Mouse (Mus musculus) hindbrain, embryonic 14.5 days (tissue): Measurements from ENCODE around the gene Cacnb3. TPM values are rescaled to one million over a fixed set of nuclear protein-coding genes. Genes with fewer than 3 reads are reported as not detected.

ENCODE experiments used
- ATAC-seq: fragments of 200-750 bp; cut with Nextera tagmentation; 2 replicates; pipeline ENCODE4 v1.8.0; 2017; ENCODE audit warnings: moderate number of reproducible peaks, mild to moderate bottlenecking, moderate TSS enrichment, moderate library complexity; ENCODE audit not compliant: low FRiP score
- DNase-seq: peaks from one replicate; pipeline ENCODE4 v3.0.0-alpha.2; 2015; ENCODE audit warnings: low spot score
- H3K27ac ChIP-seq: fragments of 300-500 bp; sonication (generic); 2 replicates; pipeline ENCODE4 v1.5.1; 2014; ENCODE audit warnings: mild to moderate bottlenecking, moderate library complexity
- H3K27me3 ChIP-seq: fragments of 300-500 bp; sonication (generic); 2 replicates; pipeline ENCODE4 v1.6.1; 2014; ENCODE audit warnings: mild to moderate bottlenecking, low read length, mixed read lengths; ENCODE audit not compliant: control insufficient read depth, insufficient read depth
- H3K36me3 ChIP-seq: fragments of 300-500 bp; sonication (generic); replicated peaks from 2 replicates; pipeline ENCODE4 v1.6.1; 2014; ENCODE audit not compliant: control insufficient read depth, insufficient read depth
- H3K4me1 ChIP-seq: fragments of 300-500 bp; sonication (generic); replicated peaks from 2 replicates; pipeline ENCODE4 v1.6.1; 2014; ENCODE audit warnings: antibody characterized with exemption, low read length, mixed read lengths; ENCODE audit not compliant: control insufficient read depth, insufficient read depth
- H3K4me2 ChIP-seq: fragments of 300-500 bp; sonication (generic); replicated peaks from 2 replicates; pipeline ENCODE4 v1.6.1; 2014; ENCODE audit warnings: mild to moderate bottlenecking, moderate library complexity
- H3K4me3 ChIP-seq: fragments of 300-500 bp; sonication (generic); replicated peaks from 2 replicates; pipeline ENCODE4 v1.5.1; 2014; ENCODE audit warnings: mild to moderate bottlenecking, low read length
- H3K9ac ChIP-seq: fragments of 300-500 bp; sonication (generic); 2 replicates; pipeline ENCODE4 v1.6.1; 2014
- H3K9me3 ChIP-seq: fragments of 300-500 bp; sonication (generic); 2 replicates; pipeline ENCODE4 v1.6.1; 2016; ENCODE audit warnings: low read length; ENCODE audit not compliant: control insufficient read depth
- WGBS: fragments of 180-500 bp; shearing (Covaris S2); extraction: QIAGEN DNeasy Blood & Tissue Kit; methylation state at CpG from one replicate; pipeline ENCODE4 v1.1.7; 2014; 5-methylcytosine and 5-hydroxymethylcytosine counted together
- polyA plus RNA-seq: library from polyadenylated mRNA; unstranded; fragments of >200 nt; fragmentation: Nextera tagmentation; extraction: Ambion mirVana; gene quantifications from 2 replicates; pipeline ENCODE4 v1.2.1, GENCODE M21; 2014

Gene Cacnb3
- polyA plus RNA-seq, 1 experiment from 2014 or later, result 98.3 TPM

DNA sequence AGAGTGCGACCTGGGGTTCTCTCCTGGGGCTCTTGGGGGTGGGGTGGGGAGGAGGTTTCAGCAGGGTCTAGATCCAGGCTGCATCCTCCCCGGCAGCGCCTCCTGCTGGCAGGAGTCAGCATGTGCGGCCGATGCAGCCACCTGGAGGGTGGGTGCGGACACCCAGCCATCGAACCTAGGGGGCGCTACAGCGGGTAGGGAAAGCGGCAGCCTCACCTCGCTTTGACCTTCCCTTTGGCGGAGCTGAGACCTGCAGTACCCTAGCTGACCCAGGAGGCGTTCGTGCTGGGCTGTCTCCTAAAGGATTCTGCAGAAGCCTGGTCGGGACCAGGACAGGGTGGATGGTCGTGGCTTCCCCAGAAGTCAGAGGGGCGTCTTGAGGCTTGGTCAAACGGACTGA is 853 bp downstream of the Cacnb3 start:
- peak; percentile 78 for DNase-seq
- H3K27me3 ChIP-seq, result no peaks in the 10 kb centered on the region
- peak overlapping the region; percentile 93 for H3K27ac ChIP-seq
- H3K9ac ChIP-seq, result peak overlapping the region; percentile 81
- ATAC-seq, result 0 out of 2 replicates have a peak, but pooled peaks have one; percentile 10
- H3K4me2 ChIP-seq, result peak overlapping the region; percentile 68
- H3K9me3 ChIP-seq, result no peaks in the 10 kb centered on the region
- no peaks in the 10 kb centered on the region for H3K36me3 ChIP-seq
- peak overlapping the region; percentile 58 for H3K4me3 ChIP-seq
- WGBS, result 0% methylated on average over 16 of the region's 18 CpGs
- peaks cover 41% of the 10 kb centered on the region for H3K4me1 ChIP-seq

- ATAC-seq, result peak; percentile 32
- Histone ChIP-seq H3K9me3 (no peaks in the 10 kb centered on the region), H3K9ac (peak overlapping the region; percentile 81), H3K4me2 (peak overlapping the region; percentile 68), H3K27ac (peak overlapping the region; percentile 93), H3K4me1 (peaks cover 48% of the 10 kb centered on the region), H3K36me3 (no peaks in the 10 kb centered on the region), H3K4me3 (peak overlapping the region; percentile 58), H3K27me3 (no peaks in the 10 kb centered on the region)
- WGBS, result under 1% methylated on average over 25 of the region's 25 CpGs
- DNase-seq, result peak; percentile 62
These were observed 1.6 kb downstream of the Cacnb3 start for GRCm38 (mm10) chr15:98632107-98632744.

DNA sequence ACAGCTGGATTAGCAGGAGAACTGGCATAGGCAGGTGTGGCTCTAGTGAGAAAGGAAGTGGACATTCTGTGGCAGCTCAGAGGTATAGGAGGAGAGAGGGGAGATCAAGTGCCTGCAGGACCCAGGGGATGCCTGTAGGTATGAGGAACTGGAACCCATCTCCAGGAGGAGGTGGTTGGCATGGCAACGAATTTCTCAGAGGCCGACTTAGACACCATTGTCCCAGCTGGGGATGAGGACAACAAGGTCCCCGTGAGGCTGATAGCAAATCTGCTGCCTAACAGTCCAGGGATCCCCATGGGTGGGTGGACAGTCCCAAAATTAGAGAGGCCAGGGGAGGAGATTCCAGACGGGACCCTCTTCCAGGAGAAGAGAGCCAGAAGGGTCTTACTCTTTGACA is 2.3 kb downstream of the Cacnb3 start:
- no peak for DNase-seq
- Histone ChIP-seq H3K4me1 (peaks cover 53% of the 10 kb centered on the region), H3K27ac (peak overlapping the region; percentile 93), H3K27me3 (no peaks in the 10 kb centered on the region), H3K4me2 (peak overlapping the region; percentile 68), H3K36me3 (no peaks in the 10 kb centered on the region), H3K4me3 (peak overlapping the region; percentile 58), H3K9me3 (no peaks in the 10 kb centered on the region), H3K9ac (peak overlapping the region; percentile 81)
- WGBS, result 0% methylated on average over 4 of the region's 4 CpGs
- ATAC-seq, result no peak

GRCm38 (mm10) chr15:98633822-98634470 is 3.3 kb downstream of the Cacnb3 start:
- Histone ChIP-seq H3K4me2 (peak overlapping the region; percentile 68), H3K4me3 (peak overlapping the region; percentile 58), H3K9ac (peak overlapping the region; percentile 81), H3K27me3 (no peaks in the 10 kb centered on the region), H3K9me3 (no peaks in the 10 kb centered on the region), H3K27ac (peak overlapping the region; percentile 93), H3K4me1 (peaks cover 42% of the 10 kb centered on the region), H3K36me3 (no peaks in the 10 kb centered on the region)
- under 1% methylated on average over 25 of the region's 25 CpGs for WGBS
- no peak for DNase-seq
- ATAC-seq, result peak; percentile 8; the same call in 1 of the 2 replicates

- H3K4me1 ChIP-seq, result peaks cover 37% of the 10 kb centered on the region
- under 1% methylated on average over 41 of the region's 65 CpGs for WGBS
These were observed 4.0 kb downstream of the Cacnb3 start for GRCm38 (mm10) chr15:98634541-98635081.

DNA sequence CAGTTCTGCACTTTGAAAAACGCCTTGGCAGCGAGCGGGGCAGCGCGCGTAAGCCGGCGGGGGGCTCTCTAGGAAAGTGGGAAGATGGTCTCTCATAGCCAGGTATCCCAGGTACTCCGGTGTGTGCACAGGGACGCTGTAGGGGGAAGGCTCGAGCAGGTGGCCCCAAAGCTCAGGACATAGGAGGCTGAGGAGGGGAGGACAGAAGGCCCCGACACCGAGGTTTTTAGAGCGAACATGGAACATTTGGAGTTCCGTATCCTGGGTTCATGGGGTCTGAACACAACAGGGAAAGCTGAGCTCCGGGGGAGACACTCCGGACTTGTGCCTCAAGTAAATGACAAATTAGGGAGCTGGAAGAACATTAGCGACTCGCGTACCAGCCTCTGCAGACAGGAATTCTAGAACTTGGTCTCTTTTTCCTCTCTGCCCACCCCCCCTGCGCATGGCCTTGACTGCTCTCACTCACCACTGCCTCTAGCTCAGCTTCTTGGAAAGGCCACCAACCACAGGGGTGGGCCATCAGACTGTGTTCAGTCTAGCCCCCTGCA is 4.7 kb downstream of the Cacnb3 start:
- Histone ChIP-seq H3K27me3 (no peaks in the 10 kb centered on the region), H3K4me3 (peak overlapping the region; percentile 58), H3K27ac (peak overlapping the region; percentile 93), H3K4me2 (peak overlapping the region; percentile 68), H3K9ac (peak overlapping the region; percentile 81), H3K36me3 (peaks cover 13% of the 10 kb centered on the region), H3K4me1 (peaks cover 37% of the 10 kb centered on the region), H3K9me3 (no peaks in the 10 kb centered on the region)
- no peak for DNase-seq
- WGBS, result under 1% methylated on average over 20 of the region's 21 CpGs
- peak; percentile 9 for ATAC-seq

More at GRCm38 (mm10) chr15:98634541-98635081, 4.0 kb downstream of the Cacnb3 start:
- DNase-seq (peak; percentile 74), ATAC-seq (peak; percentile 67)
- Histone ChIP-seq H3K27ac (peak overlapping the region; percentile 93), H3K4me3 (peak overlapping the region; percentile 58), H3K4me2 (peak overlapping the region; percentile 68), H3K27me3 (no peaks in the 10 kb centered on the region), H3K36me3 (peaks cover 5% of the 10 kb centered on the region), H3K9ac (peak overlapping the region; percentile 81), H3K9me3 (no peaks in the 10 kb centered on the region)

DNA sequence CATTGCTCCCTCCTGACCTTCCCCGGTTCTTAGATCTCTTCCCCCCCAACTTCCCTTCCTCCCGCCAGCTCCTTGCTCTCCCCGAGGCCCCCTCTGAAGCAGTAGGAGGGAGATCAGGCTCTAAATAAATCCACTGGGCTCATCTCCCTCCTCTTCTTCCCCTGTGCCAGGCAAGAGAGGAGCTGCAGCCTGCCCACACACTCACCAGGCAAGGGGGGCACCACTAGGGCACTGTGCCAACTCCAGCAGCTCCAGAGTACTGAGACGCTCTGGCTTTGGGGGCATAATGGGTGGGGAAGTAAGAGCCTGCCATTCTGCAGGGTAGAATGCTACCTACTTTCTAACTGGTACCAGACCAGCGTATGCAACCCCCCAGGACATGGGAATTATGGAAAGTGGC is 5.9 kb downstream of the Cacnb3 start:
- Histone ChIP-seq H3K27me3 (no peaks in the 10 kb centered on the region), H3K4me2 (peak overlapping the region; percentile 68), H3K9me3 (no peaks in the 10 kb centered on the region), H3K4me3 (peak overlapping the region; percentile 58), H3K27ac (no peak overlapping the region), H3K9ac (peak overlapping the region; percentile 81), H3K36me3 (peaks cover 24% of the 10 kb centered on the region), H3K4me1 (peaks cover 37% of the 10 kb centered on the region)
- WGBS, result 23% methylated on average over 5 of the region's 5 CpGs
- ATAC-seq (no peak), DNase-seq (peak; percentile 62)

DNA sequence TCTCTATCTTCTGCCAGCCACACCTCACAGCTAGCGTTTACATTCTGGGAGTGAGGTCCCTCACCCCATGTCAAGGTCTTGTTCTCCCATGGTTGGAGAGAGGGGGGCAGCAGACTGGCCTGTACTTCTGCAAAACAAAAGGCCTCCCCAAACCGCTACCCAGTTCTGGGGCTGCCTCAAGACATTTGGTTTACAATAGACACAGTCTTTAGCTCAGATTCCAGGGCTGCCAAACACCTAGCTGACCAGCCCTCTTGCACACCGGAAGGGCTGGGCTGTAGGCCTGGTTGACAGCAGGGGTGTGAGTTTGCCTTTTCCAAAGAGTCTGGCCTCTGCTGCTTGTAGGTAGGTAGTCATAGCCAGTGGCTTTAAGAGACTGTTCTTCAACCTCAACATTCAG is 6.5 kb downstream of the Cacnb3 start:
- DNase-seq (no peak), ATAC-seq (no peak)
- Histone ChIP-seq H3K9ac (peak overlapping the region; percentile 81; the same call in 1 of the 2 replicates), H3K27ac (no peak overlapping the region), H3K27me3 (no peaks in the 10 kb centered on the region), H3K9me3 (no peaks in the 10 kb centered on the region), H3K36me3 (peaks cover 31% of the 10 kb centered on the region), H3K4me1 (peaks cover 32% of the 10 kb centered on the region), H3K4me3 (no peak overlapping the region), H3K4me2 (peak overlapping the region; percentile 68)
- WGBS, result 23% methylated on average over 3 of the region's 3 CpGs

DNA sequence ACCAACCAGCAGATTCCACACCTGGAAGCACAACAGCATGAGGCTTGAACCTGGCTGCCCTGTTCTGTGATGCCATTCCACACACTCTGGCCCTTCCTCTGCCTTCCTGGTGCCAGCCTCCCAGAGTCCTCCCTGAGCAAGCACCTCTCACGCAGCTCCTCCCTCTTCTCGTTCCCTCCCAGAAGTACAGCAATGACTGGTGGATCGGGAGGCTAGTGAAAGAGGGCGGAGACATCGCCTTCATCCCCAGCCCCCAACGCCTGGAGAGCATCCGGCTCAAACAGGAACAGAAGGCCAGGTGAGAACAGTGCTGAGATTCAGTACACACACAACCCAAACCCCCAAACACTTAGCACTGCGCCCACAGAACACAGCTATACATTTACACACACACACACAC is 9.5 kb downstream of the Cacnb3 start:
- Histone ChIP-seq H3K27me3 (no peaks in the 10 kb centered on the region), H3K27ac (no peak overlapping the region), H3K4me2 (no peak overlapping the region), H3K9ac (no peak overlapping the region), H3K36me3 (peaks cover 61% of the 10 kb centered on the region), H3K4me3 (no peak overlapping the region), H3K4me1 (peaks cover 24% of the 10 kb centered on the region), H3K9me3 (no peaks in the 10 kb centered on the region)
- no peak for DNase-seq
- ATAC-seq, result no peak
- WGBS, result 49% methylated on average over 8 of the region's 8 CpGs
